Mouse (Mus musculus) brain, adult 2 months (tissue): Measurements from ENCODE around the gene Rnf121.
A peak's percentile ranks its signal among the peaks of the same experiment; 100 is the strongest.
"Not testable (repeated sequence)": the region's sequence is repeated elsewhere in the genome, so short reads cannot be mapped to it uniquely, and the experiment has no call there.

Experiments used
- DNase-seq: peaks from one replicate; pipeline ENCODE4 v3.0.0; 2011; ENCODE audit warnings: low read depth, low spot score

Rnf121 gene

GRCm38 (mm10) chr7:102064655-102065045 is 619 bp downstream of the Rnf121 start:
- no peak for DNase-seq

GRCm38 (mm10) chr7:102063891-102064290 is 1.4 kb downstream of the Rnf121 start:
- no peak for DNase-seq

DNA sequence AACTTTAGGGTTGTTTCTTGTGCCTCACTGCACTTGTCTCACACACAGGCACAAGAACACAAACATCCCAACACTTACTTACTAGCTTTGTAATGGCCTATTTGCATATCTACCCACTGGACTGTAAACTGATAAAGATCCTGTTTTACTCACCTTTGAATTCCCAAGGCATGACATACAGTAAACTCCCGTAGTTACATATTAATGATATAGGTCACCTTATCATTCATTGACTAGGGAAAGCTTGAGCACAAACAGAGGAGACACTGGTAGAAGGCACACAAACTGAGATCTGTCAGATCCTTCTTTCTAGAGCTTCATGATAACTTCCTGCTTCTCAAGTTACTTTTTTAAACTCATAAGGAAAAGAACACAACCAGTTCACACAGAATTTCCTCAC is 3.1 kb downstream of the Rnf121 start:
- no peak for DNase-seq

DNA sequence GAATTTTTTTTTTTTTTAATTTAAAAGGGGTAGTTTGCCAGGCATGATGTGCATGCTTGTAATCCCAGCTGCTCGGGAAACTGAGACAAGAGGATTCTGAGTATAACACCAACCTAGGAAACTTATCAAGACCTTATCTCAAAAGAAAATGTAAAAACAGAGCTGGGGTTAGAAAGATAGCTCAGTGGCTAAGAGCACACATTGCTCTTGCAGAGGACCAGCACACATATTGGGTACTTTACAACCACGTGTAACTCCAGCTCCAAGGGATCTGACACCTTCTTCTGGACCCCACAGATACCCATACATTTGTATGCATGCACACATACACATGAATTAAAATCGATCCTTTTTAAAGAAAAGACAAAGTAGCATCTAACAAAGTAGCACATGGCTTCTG is 3.9 kb downstream of the Rnf121 start:
- no peak for DNase-seq

DNA sequence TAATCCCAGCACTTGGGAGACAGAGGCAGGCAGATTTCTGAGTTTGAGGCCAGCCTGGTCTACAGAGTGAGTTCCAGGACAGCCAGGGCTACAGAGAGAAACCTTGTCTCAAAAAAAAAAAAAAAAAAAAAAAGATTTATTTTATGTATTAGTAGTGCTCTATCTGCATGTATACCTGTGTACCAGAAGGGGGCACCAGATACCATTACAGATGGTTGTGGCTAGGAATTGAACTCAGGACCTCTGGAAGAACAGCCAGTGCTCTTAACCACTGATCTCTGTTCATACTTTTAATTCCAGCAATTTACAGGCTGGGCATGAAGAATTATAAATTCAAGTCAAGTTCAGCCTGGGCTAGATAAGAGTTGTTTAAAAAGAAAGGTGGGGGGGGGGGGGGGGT is 16.7 kb downstream of the Rnf121 start:
- not testable (repeated sequence) for DNase-seq

DNA sequence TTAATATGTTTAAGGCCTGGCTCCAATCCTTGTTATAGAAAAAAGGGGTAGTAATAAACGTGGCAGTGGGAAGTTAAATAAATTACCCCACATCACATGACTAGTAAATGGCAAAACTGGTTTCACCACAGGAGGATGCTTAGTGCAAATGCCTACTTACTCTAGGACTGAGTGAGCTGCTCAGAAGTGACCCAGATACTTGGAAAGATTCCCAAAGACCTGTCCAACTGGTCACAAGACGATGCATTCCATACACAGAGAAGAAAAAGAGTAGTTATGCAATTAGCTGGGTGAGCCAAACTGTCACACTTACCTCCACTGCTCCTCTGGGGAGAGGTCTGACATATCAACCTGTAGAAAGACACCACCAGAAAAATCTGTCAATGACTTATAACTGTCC is 23.0 kb downstream of the Rnf121 start:
- no peak for DNase-seq

- peak; percentile 52 for DNase-seq
These were observed 28.0 kb downstream of the Rnf121 start for GRCm38 (mm10) chr7:102037318-102037717.

- no peak for DNase-seq
These were observed 29.7 kb downstream of the Rnf121 start for GRCm38 (mm10) chr7:102035534-102035933.

- peak; percentile 57 for DNase-seq
These were observed 30.4 kb downstream of the Rnf121 start for GRCm38 (mm10) chr7:102034904-102035303.

GRCm38 (mm10) chr7:102025187-102026119 is 39.8 kb downstream of the Rnf121 start:
- DNase-seq, result no peak

GRCm38 (mm10) chr7:102023821-102024220 is 41.4 kb downstream of the Rnf121 start:
- DNase-seq, result peak; percentile 61

- DNase-seq, result not testable (repeated sequence)
These were observed 44.3 kb downstream of the Rnf121 start for GRCm38 (mm10) chr7:102020934-102021333.

DNA sequence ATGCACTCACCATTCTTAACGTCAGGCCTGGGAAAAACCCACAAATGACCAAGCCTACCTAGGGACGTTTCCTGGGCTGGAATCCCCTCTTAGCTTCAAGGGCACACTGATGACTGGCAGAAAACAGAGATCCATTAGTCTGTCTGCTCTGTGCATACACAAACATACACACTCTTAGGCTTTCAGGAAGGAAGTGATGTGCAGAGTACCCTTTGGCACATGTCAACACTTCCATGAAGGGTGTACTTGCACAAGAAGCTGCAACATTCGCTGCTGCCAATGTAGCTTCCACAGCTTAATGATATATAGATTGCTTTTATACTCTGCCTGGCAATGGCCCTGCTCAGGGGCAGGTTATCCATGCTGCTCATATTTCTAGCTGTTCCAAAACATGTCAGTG is 45.9 kb downstream of the Rnf121 start:
- no peak for DNase-seq

- no peak for DNase-seq
These were observed 46.7 kb downstream of the Rnf121 start, which contains the start of gene Il18bp for GRCm38 (mm10) chr7:102018590-102018989. Gene Il18bp, minus strand, starts transcription at chr7:102018690.

DNA sequence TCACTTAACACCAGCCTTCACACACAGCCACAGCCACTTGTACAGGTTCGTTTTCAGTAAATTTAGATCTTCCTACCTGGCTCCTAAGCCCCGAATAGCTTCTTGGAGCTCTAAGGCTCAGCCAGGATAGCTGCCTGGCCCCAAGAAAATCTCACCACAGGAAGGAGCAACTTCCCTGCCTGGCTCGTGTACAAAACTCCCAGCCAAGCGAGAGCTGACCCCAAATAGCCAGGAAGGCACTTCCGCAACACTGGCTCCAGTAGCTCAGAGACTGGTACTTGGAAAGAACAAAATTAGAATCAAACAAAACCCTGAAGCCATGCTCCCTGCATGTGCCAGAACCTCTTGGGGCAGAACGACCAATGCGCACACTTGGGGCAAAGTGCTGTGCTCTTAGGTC is 47.2 kb downstream of the Rnf121 start:
- no peak for DNase-seq

GRCm38 (mm10) chr7:102017452-102017851 is 47.8 kb downstream of the Rnf121 start:
- no peak for DNase-seq

- DNase-seq, result no peak
These were observed 48.3 kb downstream of the Rnf121 start for GRCm38 (mm10) chr7:102016936-102017335.

DNA sequence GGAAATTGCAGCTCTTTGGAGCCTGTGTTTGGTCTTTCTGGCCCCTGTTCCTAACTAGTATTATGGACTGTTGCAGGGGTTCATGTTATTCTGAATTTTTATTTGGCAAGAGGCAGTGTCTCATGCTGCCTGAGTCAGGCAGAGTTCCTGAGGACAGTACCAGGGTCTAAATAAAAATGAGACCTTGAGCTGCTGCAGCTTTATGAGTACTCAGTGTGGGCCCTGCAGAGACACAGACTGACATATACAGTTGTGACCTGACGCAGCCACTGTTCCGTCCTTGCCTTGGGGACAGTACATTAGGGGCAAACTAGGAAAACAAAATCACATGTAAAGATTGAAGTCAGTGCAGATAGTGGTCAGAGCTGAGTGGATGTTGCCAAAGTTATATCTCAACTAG is 50.3 kb downstream of the Rnf121 start:
- no peak for DNase-seq

DNA sequence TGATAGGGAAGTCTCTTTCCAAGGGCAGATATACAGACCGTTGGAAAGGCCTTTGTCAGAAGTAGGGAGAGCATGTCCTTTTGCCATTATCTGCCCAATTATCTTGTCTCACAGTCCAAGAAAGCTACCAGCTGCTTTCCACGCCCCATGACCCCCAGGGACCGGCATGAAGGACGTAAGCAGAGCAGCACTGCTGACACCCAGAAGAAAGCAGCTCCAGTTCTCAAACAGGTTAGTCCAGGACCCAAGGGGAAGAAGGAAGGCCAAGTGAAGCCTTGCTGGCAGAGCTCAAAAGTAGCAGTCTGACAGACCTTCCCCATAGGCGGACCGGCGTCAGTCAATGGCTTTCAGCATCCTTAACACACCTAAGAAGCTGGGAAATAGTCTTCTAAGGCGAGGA is 51.9 kb downstream of the Rnf121 start:
- no peak for DNase-seq

GRCm38 (mm10) chr7:102011855-102012254 is 53.4 kb downstream of the Rnf121 start:
- DNase-seq, result no peak

- no peak for DNase-seq
These were observed 58.7 kb downstream of the Rnf121 start for GRCm38 (mm10) chr7:102006520-102006919.

- DNase-seq, result peak; percentile 80
These were observed 64.2 kb downstream of the Rnf121 start for GRCm38 (mm10) chr7:102000921-102001630.

- DNase-seq, result peak; percentile 44
These were observed 65.0 kb downstream of the Rnf121 start for GRCm38 (mm10) chr7:102000296-102000695.
